Mouse (Mus musculus): ENCODE measurements around the gene Ugt1a6b.
"Not testable (repeated sequence)": the region's sequence is repeated elsewhere in the genome, so short reads cannot be mapped to it uniquely, and the experiment has no call there.

DNA sequence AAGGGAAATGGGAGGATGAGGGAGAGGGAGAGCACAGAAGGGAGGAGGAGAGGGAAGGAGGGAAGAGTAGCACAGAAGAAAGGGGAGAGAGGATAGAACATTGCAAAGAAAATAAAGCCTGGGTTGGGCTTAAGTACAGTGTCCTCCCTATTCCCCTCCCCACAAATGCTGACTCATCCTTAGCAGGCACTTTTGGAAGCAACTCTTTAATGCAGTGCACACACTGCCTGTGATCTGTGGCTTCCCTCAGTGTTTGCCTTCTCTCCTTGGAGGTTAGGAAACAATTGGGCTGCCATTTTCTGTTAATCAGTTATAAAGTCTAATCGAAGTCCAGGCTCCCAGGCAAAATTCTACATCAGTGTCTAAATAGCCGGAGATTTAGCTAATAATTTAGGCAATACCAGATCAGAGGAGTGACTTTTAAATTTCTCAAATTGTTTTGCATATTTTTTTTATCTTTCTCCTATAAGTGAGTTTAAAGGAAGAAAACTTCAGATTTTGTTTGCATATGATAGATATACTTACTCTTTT is 6.0 kb downstream of the Ugt1a6b start:
- not testable (repeated sequence) for TF ChIP-seq POLR2A, CTCF (IDR thresholded peaks at IDR 0.05; ENCODE audit: extremely low read depth, insufficient read depth, low read length)

Measured in cortical plate, adult 2 months (tissue).